Mouse (Mus musculus) stomach, embryonic 16.5 days (tissue): Measurements from ENCODE around the gene Pih1d1. TPM values are rescaled to one million over a fixed set of nuclear protein-coding genes. Genes with fewer than 3 reads are reported as not detected.

Experiments
- ATAC-seq: fragments of 200-750 bp; cut with Nextera tagmentation; 2 replicates; pipeline ENCODE4 v1.8.0; 2017; ENCODE audit warnings: moderate number of reproducible peaks, moderate TSS enrichment; ENCODE audit not compliant: insufficient read depth, low FRiP score
- H3K27ac ChIP-seq: fragments of 300-500 bp; sonication (generic); 2 replicates; pipeline ENCODE4 v1.5.1; 2014; ENCODE audit warnings: low read length
- H3K27me3 ChIP-seq: fragments of 300-500 bp; sonication (generic); 2 replicates; pipeline ENCODE4 v1.6.1; 2014; ENCODE audit warnings: low read length, control low read depth, mixed read lengths; ENCODE audit not compliant: control insufficient read depth, insufficient read depth
- H3K36me3 ChIP-seq: fragments of 300-500 bp; sonication (generic); 2 replicates; pipeline ENCODE4 v1.6.1; 2014; ENCODE audit warnings: low read length; ENCODE audit not compliant: control insufficient read depth, insufficient read depth
- H3K4me1 ChIP-seq: fragments of 300-500 bp; sonication (generic); 2 replicates; pipeline ENCODE4 v1.6.1; 2014; ENCODE audit warnings: low read length, control low read depth, mixed read lengths; ENCODE audit not compliant: control insufficient read depth, insufficient read depth
- H3K4me2 ChIP-seq: fragments of 300-500 bp; sonication (generic); 2 replicates; pipeline ENCODE4 v1.6.1; 2014; ENCODE audit warnings: low read depth, low read length, mixed read lengths
- H3K4me3 ChIP-seq: fragments of 300-500 bp; sonication (generic); replicated peaks from 2 replicates; pipeline ENCODE4 v1.5.1; 2014; ENCODE audit warnings: mild to moderate bottlenecking, low read length
- H3K9ac ChIP-seq: fragments of 300-500 bp; sonication (generic); 2 replicates; pipeline ENCODE4 v1.6.1; 2014; ENCODE audit warnings: low read length
- H3K9me3 ChIP-seq: fragments of 300-500 bp; sonication (generic); replicated peaks from 2 replicates; pipeline ENCODE4 v1.6.1; 2016; ENCODE audit warnings: low read length, control low read depth; ENCODE audit not compliant: control insufficient read depth
- WGBS: fragments of 180-500 bp; shearing (Covaris S2); extraction: QIAGEN DNeasy Blood & Tissue Kit; methylation state at CpG from one replicate; pipeline ENCODE4 v1.1.7; 2014; 5-methylcytosine and 5-hydroxymethylcytosine counted together
- polyA plus RNA-seq: library from polyadenylated mRNA; unstranded; fragments of >200 nt; fragmentation: Nextera tagmentation; extraction: Ambion mirVana; gene quantifications from 2 replicates; pipeline ENCODE4 v1.2.1, GENCODE M21; 2015

Gene Pih1d1
- polyA plus RNA-seq, 1 experiment from 2014 or later: 81.9 TPM

GRCm38 (mm10) chr7:45141319-45141718, 12.8 kb upstream of the Pih1d1 start:
- Histone ChIP-seq H3K4me1 (0 out of 2 replicates have a peak, but pooled peaks cover 4% of the 10 kb centered on the region), H3K9me3 (no peaks in the 10 kb centered on the region), H3K9ac (no peak overlapping the region), H3K4me3 (no peak overlapping the region), H3K36me3 (no peaks in the 10 kb centered on the region; the same call in none of the 2 replicates), H3K4me2 (no peak overlapping the region), H3K27me3 (no peaks in the 10 kb centered on the region), H3K27ac (no peak overlapping the region)
- 86% methylated on average over 3 of the region's 3 CpGs for WGBS
- ATAC-seq: no peak

- Histone ChIP-seq H3K9me3 (no peaks in the 10 kb centered on the region), H3K27me3 (no peaks in the 10 kb centered on the region), H3K4me3 (no peak overlapping the region), H3K27ac (no peak overlapping the region), H3K4me2 (no peak overlapping the region), H3K9ac (no peak overlapping the region), H3K36me3 (no peaks in the 10 kb centered on the region; the same call in none of the 2 replicates), H3K4me1 (0 out of 2 replicates have a peak, but pooled peaks cover 4% of the 10 kb centered on the region)
- no peak for ATAC-seq
- WGBS: 83% methylated on average over 5 of the region's 5 CpGs
These were observed 12.2 kb upstream of the Pih1d1 start for GRCm38 (mm10) chr7:45141914-45142313.

GRCm38 (mm10) chr7:45144368-45145174, 9.5 kb upstream of the Pih1d1 start:
- Histone ChIP-seq H3K9ac (0 out of 2 replicates have a peak overlapping the region, but pooled peaks have one; percentile 32), H3K36me3 (no peaks in the 10 kb centered on the region; the same call in none of the 2 replicates), H3K4me2 (no peak overlapping the region), H3K27ac (no peak overlapping the region), H3K27me3 (no peaks in the 10 kb centered on the region), H3K4me1 (peaks cover 3% of the 10 kb centered on the region; the same call in 1 of the 2 replicates), H3K4me3 (no peak overlapping the region), H3K9me3 (no peaks in the 10 kb centered on the region)
- ATAC-seq: no peak
- WGBS: 81% methylated on average over 13 of the region's 13 CpGs

GRCm38 (mm10) chr7:45145460-45145859, 8.6 kb upstream of the Pih1d1 start:
- 89% methylated on average over 8 of the region's 8 CpGs for WGBS
- H3K9ac ChIP-seq: 0 out of 2 replicates have a peak overlapping the region, but pooled peaks have one; percentile 33
- no peaks in the 10 kb centered on the region; the same call in none of the 2 replicates for H3K36me3 ChIP-seq
- ATAC-seq: no peak
- peaks cover 11% of the 10 kb centered on the region for H3K4me1 ChIP-seq
- H3K4me2 ChIP-seq: no peak overlapping the region
- H3K27ac ChIP-seq: no peak overlapping the region
- H3K27me3 ChIP-seq: no peaks in the 10 kb centered on the region
- H3K4me3 ChIP-seq: no peak overlapping the region
- no peaks in the 10 kb centered on the region for H3K9me3 ChIP-seq

- ATAC-seq: no peak
- Histone ChIP-seq H3K4me3 (no peak overlapping the region), H3K27ac (no peak overlapping the region), H3K4me1 (peaks cover 22% of the 10 kb centered on the region), H3K36me3 (no peaks in the 10 kb centered on the region; the same call in none of the 2 replicates), H3K27me3 (no peaks in the 10 kb centered on the region), H3K9me3 (no peaks in the 10 kb centered on the region), H3K4me2 (no peak overlapping the region), H3K9ac (no peak overlapping the region)
- WGBS: 95% methylated on average over 11 of the region's 11 CpGs
These were observed 6.8 kb upstream of the Pih1d1 start for GRCm38 (mm10) chr7:45147267-45147666.

- Histone ChIP-seq H3K4me1 (peaks cover 22% of the 10 kb centered on the region), H3K4me3 (no peak overlapping the region), H3K27me3 (no peaks in the 10 kb centered on the region), H3K9me3 (no peaks in the 10 kb centered on the region), H3K27ac (no peak overlapping the region), H3K36me3 (no peaks in the 10 kb centered on the region; the same call in none of the 2 replicates), H3K4me2 (no peak overlapping the region), H3K9ac (no peak overlapping the region)
- no peak for ATAC-seq
- WGBS: 79% methylated on average over 11 of the region's 11 CpGs
These were observed 6.2 kb upstream of the Pih1d1 start for GRCm38 (mm10) chr7:45147899-45148298.

GRCm38 (mm10) chr7:45148534-45149098, 5.5 kb upstream of the Pih1d1 start:
- H3K36me3 ChIP-seq: no peaks in the 10 kb centered on the region; the same call in 1 of the 2 replicates

GRCm38 (mm10) chr7:45149545-45149944, 4.6 kb upstream of the Pih1d1 start:
- ATAC-seq: no peak
- Histone ChIP-seq H3K9ac (no peak overlapping the region), H3K27me3 (no peaks in the 10 kb centered on the region), H3K36me3 (no peaks in the 10 kb centered on the region; the same call in 1 of the 2 replicates), H3K4me1 (peaks cover 28% of the 10 kb centered on the region), H3K27ac (peak overlapping the region; percentile 85), H3K4me2 (no peak overlapping the region), H3K9me3 (no peaks in the 10 kb centered on the region), H3K4me3 (no peak overlapping the region)
- 57% methylated on average over 6 of the region's 6 CpGs for WGBS

More at GRCm38 (mm10) chr7:45148534-45149098, 5.5 kb upstream of the Pih1d1 start:
- H3K4me3 ChIP-seq: no peak overlapping the region
- H3K4me1 ChIP-seq: peaks cover 27% of the 10 kb centered on the region
- WGBS: 65% methylated on average over 4 of the region's 4 CpGs
- H3K27me3 ChIP-seq: no peaks in the 10 kb centered on the region
- no peaks in the 10 kb centered on the region for H3K9me3 ChIP-seq
- H3K27ac ChIP-seq: peak overlapping the region; percentile 17; the same call in 1 of the 2 replicates
- no peak for ATAC-seq
- no peak overlapping the region for H3K9ac ChIP-seq
- no peak overlapping the region for H3K4me2 ChIP-seq

GRCm38 (mm10) chr7:45150321-45150720, 3.8 kb upstream of the Pih1d1 start:
- Histone ChIP-seq H3K27me3 (no peaks in the 10 kb centered on the region), H3K9me3 (no peaks in the 10 kb centered on the region), H3K4me2 (0 out of 2 replicates have a peak overlapping the region, but pooled peaks have one; percentile 11), H3K36me3 (no peaks in the 10 kb centered on the region; the same call in 1 of the 2 replicates), H3K4me1 (peaks cover 34% of the 10 kb centered on the region), H3K9ac (0 out of 2 replicates have a peak overlapping the region, but pooled peaks have one; percentile 3), H3K4me3 (no peak overlapping the region), H3K27ac (peak overlapping the region; percentile 85)
- no peak for ATAC-seq
- WGBS: 48% methylated on average over 4 of the region's 4 CpGs
